Mouse (Mus musculus) limb, embryonic 10.5 days (tissue): ENCODE measurements around the gene Cd200r4. TPM values are rescaled to one million over a fixed set of nuclear protein-coding genes. Genes with fewer than 3 reads are reported as not detected.

Source experiments
- DNase-seq: peaks from one replicate; pipeline ENCODE4 v3.0.0-alpha.2; 2017; ENCODE audit warnings: low spot score
- H3K27ac ChIP-seq: fragments of 300-500 bp; sonication (generic); 2 replicates; pipeline ENCODE4 v1.5.1; 2016; ENCODE audit warnings: mild to moderate bottlenecking
- H3K27me3 ChIP-seq: fragments of 300-500 bp; sonication (generic); 2 replicates; pipeline ENCODE4 v1.6.1; 2016; ENCODE audit warnings: low read depth, mild to moderate bottlenecking; ENCODE audit not compliant: poor library complexity, severe bottlenecking
- H3K36me3 ChIP-seq: fragments of 300-500 bp; sonication (generic); 2 replicates; pipeline ENCODE4 v1.6.1; 2016; ENCODE audit warnings: mild to moderate bottlenecking, moderate library complexity
- H3K4me1 ChIP-seq: fragments of 300-500 bp; sonication (generic); 2 replicates; pipeline ENCODE4 v1.6.1; 2016
- H3K4me3 ChIP-seq: fragments of 300-500 bp; sonication (generic); 2 replicates; pipeline ENCODE4 v1.5.1; 2016; ENCODE audit warnings: mild to moderate bottlenecking, moderate library complexity
- H3K9me3 ChIP-seq: fragments of 300-500 bp; sonication (generic); replicated peaks from 2 replicates; pipeline ENCODE4 v1.6.1; 2016; ENCODE audit warnings: mild to moderate bottlenecking
- WGBS: fragments of 180-500 bp; shearing (Covaris S2); methylation state at CpG from one replicate; pipeline ENCODE4 v1.1.7; 2016; 5-methylcytosine and 5-hydroxymethylcytosine counted together
- polyA plus RNA-seq: library from polyadenylated mRNA; unstranded; fragments of >200 nt; fragmentation: Nextera tagmentation; extraction: Ambion mirVana; gene quantifications from 2 replicates; pipeline ENCODE4 v1.2.1, GENCODE M21; 2016

The Cd200r4 gene
- not detected in 2 replicates for polyA plus RNA-seq

DNA sequence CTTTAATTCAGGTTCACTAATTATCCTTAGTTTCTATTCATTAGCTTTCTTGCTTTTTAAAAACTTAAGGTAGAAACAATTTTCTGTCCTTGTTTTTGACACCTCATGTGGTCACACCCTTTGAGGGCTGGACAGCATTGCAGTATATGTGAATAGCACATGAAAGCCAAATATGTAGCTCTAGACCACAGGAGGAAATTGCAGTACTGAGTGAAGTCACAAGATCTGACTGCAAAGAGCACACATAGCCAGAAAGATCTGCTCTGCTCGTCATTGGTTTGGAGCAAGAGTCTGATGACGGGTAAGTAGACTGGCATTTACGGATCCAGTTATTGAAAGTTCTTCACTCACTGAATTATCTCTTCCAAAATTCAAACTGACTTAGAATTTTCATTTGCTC is at the start of gene Cd200r4:
Cd200r4 (plus strand) TSS at position 190 of the 400 bp plus-strand sequence.
- 89% methylated on average over 3 of the region's 3 CpGs for WGBS

GRCm38 (mm10) chr16:44761811-44762210 is 49.7 kb upstream of the Cd200r4 start:
- H3K36me3 ChIP-seq = no peaks in the 10 kb centered on the region
- no peak overlapping the region for H3K4me3 ChIP-seq
- no peaks in the 10 kb centered on the region for H3K27me3 ChIP-seq
- H3K9me3 ChIP-seq = no peaks in the 10 kb centered on the region
- H3K27ac ChIP-seq = no peak overlapping the region
- no peak for DNase-seq
- 78% methylated on average over 1 of the region's 1 CpGs for WGBS
- no peaks in the 10 kb centered on the region for H3K4me1 ChIP-seq

More for the DNA sequence above, at the start of gene Cd200r4:
- Histone ChIP-seq H3K4me3 (no peak within 1 kb of the TSS), H3K36me3 (no peaks in the 10 kb centered on the region), H3K27me3 (no peaks in the 10 kb centered on the region), H3K4me1 (no peaks in the 10 kb centered on the region), H3K27ac (no peak within 1 kb of the TSS), H3K9me3 (no peaks in the 10 kb centered on the region)
- no peak for DNase-seq

DNA sequence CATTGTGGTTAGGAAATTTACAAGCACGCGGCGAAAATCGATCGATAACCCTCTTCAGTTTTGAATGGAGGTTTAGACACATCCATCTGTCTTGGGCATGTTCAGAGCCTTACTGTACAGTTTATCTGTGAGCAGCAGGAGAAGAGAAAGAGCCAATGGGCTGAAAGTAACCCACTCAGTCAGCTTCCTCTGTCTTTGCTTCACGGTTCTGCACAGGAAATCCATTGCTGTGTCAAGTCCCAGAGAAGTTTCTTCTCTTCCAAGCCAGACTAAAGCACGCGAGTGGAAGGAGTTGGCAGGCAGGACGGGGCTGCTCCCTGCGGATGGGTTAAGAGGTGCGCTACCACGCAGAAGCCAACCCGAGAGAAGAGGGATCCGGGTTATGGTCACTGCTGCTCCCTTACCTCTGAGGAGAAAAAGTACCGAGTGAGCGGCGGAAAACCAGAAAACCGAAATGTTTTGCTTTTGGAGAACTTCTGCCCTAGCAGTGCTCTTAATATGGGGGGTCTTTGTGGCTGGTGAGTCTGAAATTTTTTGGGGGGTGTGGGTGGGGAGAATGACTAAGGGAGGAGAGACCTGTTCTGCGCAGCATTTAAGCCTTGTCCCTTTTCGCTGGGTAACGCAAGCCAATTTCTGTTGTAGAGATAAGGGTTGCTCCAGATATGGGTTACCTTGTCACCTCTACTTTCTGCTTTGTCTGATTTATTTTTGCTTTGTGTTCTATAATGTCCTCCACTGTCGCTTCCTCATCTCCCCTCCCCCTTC is 45.8 kb upstream of the Cd200r4 start, which contains the start of gene Cd200r1:
Cd200r1 (plus strand) TSS at position 182 of the 765 bp plus-strand sequence.
- no peak for DNase-seq
- Histone ChIP-seq H3K27me3 (no peaks in the 10 kb centered on the region), H3K4me1 (no peaks in the 10 kb centered on the region), H3K4me3 (no peak within 1 kb of the TSS), H3K9me3 (no peaks in the 10 kb centered on the region), H3K36me3 (no peaks in the 10 kb centered on the region), H3K27ac (no peak within 1 kb of the TSS)
- 79% methylated on average over 22 of the region's 22 CpGs for WGBS

GRCm38 (mm10) chr16:44766320-44766892 is 45.1 kb upstream of the Cd200r4 start:
- WGBS = 92% methylated on average over 9 of the region's 9 CpGs
- Histone ChIP-seq H3K36me3 (no peaks in the 10 kb centered on the region), H3K4me3 (no peak overlapping the region), H3K9me3 (no peaks in the 10 kb centered on the region), H3K27me3 (no peaks in the 10 kb centered on the region), H3K27ac (no peak overlapping the region), H3K4me1 (no peaks in the 10 kb centered on the region)
- no peak for DNase-seq

- Histone ChIP-seq H3K36me3 (no peaks in the 10 kb centered on the region), H3K27me3 (no peaks in the 10 kb centered on the region), H3K9me3 (no peaks in the 10 kb centered on the region), H3K27ac (no peak overlapping the region), H3K4me1 (no peaks in the 10 kb centered on the region), H3K4me3 (no peak overlapping the region)
- WGBS = 91% methylated on average over 7 of the region's 7 CpGs
- no peak for DNase-seq
Observed at GRCm38 (mm10) chr16:44767506-44767905, 44.0 kb upstream of the Cd200r4 start.

- Histone ChIP-seq H3K27ac (no peak overlapping the region), H3K9me3 (no peaks in the 10 kb centered on the region), H3K36me3 (no peaks in the 10 kb centered on the region), H3K4me1 (no peaks in the 10 kb centered on the region), H3K4me3 (no peak overlapping the region), H3K27me3 (no peaks in the 10 kb centered on the region)
- 60% methylated on average over 2 of the region's 2 CpGs for WGBS
- DNase-seq = no peak
Observed at GRCm38 (mm10) chr16:44767967-44768366, 43.6 kb upstream of the Cd200r4 start.

DNA sequence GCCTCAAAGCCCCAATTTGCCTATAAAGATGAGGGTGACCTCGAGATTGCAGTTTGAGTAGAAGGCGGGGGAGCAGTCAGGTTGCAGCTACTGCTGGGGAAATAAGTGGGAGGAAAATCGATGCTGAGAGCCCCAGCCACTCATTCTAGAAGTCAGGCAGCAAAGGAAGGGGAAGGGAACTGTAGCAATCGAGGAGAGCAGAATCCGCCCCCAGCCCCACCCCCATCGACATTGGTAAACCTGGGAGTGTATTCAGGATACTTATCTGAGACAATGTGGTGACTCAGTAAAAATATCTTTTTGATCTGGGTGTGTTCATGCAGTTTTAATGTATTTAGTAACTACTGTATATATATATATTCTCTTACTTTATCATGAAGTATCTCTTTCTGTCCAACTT is 39.0 kb upstream of the Cd200r4 start:
- H3K27ac ChIP-seq = no peak overlapping the region
- WGBS = 84% methylated on average over 6 of the region's 6 CpGs
- no peak for DNase-seq
- no peaks in the 10 kb centered on the region for H3K4me1 ChIP-seq
- H3K36me3 ChIP-seq = no peaks in the 10 kb centered on the region
- H3K9me3 ChIP-seq = no peaks in the 10 kb centered on the region
- H3K27me3 ChIP-seq = no peaks in the 10 kb centered on the region
- no peak overlapping the region for H3K4me3 ChIP-seq

- Histone ChIP-seq H3K27me3 (no peaks in the 10 kb centered on the region), H3K9me3 (no peaks in the 10 kb centered on the region), H3K36me3 (no peaks in the 10 kb centered on the region), H3K4me3 (no peak overlapping the region), H3K4me1 (no peaks in the 10 kb centered on the region), H3K27ac (no peak overlapping the region)
- no peak for DNase-seq
- 83% methylated on average over 3 of the region's 3 CpGs for WGBS
Observed at GRCm38 (mm10) chr16:44773673-44774072, 37.9 kb upstream of the Cd200r4 start.

- WGBS = 92% methylated on average over 6 of the region's 6 CpGs
- Histone ChIP-seq H3K36me3 (no peaks in the 10 kb centered on the region), H3K27ac (no peak overlapping the region), H3K9me3 (no peaks in the 10 kb centered on the region), H3K4me3 (no peak overlapping the region), H3K27me3 (no peaks in the 10 kb centered on the region), H3K4me1 (no peaks in the 10 kb centered on the region)
- DNase-seq = no peak
Observed at GRCm38 (mm10) chr16:44774201-44774600, 37.3 kb upstream of the Cd200r4 start.

- no peak overlapping the region for H3K27ac ChIP-seq
- WGBS = 86% methylated on average over 17 of the region's 17 CpGs
- no peaks in the 10 kb centered on the region for H3K27me3 ChIP-seq
- DNase-seq = no peak
- H3K36me3 ChIP-seq = no peaks in the 10 kb centered on the region
- no peaks in the 10 kb centered on the region for H3K9me3 ChIP-seq
- H3K4me1 ChIP-seq = no peaks in the 10 kb centered on the region
- H3K4me3 ChIP-seq = no peak overlapping the region
Observed at GRCm38 (mm10) chr16:44778538-44779147, 32.9 kb upstream of the Cd200r4 start.

DNA sequence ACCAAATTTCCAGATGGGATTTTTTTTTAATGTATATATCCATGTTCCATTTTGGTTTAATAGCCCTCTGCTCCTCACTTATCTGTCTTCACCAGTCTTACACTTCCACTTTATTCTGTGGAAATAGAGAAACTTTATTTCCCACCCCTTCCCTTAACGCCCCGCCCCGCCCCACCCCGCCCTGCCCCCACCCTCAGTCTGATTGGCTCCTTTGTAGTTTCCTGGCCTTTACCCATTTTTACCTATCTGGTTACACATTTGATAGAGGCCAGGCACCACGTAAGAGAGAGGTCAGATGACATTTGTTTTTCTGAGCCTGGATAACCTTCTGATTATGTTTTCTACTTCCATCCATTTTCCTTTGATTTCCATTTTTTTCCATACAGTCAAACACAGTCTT is 32.0 kb upstream of the Cd200r4 start:
- Histone ChIP-seq H3K4me1 (no peaks in the 10 kb centered on the region), H3K36me3 (no peaks in the 10 kb centered on the region), H3K27ac (no peak overlapping the region), H3K9me3 (no peaks in the 10 kb centered on the region), H3K4me3 (no peak overlapping the region), H3K27me3 (no peaks in the 10 kb centered on the region)
- 92% methylated on average over 5 of the region's 5 CpGs for WGBS
- no peak for DNase-seq

DNA sequence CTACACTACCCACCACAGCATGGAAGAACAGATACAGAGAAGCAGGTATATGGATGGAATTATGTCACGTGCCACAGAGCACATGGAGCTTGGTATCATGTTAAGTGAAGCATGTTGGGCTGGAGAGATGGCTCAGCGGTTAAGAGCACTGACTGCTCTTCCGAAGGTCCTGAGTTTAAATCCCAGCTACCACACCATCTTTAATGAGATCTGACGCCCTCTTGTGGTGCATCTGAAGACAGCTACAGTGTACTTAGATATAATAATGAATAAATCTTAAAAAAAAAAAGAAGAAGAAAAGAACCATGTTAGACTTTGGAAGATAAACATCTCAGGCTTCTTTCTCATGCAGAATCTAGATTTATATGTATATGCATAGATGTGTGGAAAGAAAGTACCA is 30.8 kb upstream of the Cd200r4 start:
- WGBS = 70% methylated on average over 4 of the region's 4 CpGs
- no peak overlapping the region for H3K4me3 ChIP-seq
- no peaks in the 10 kb centered on the region for H3K36me3 ChIP-seq
- H3K4me1 ChIP-seq = no peaks in the 10 kb centered on the region
- H3K9me3 ChIP-seq = no peaks in the 10 kb centered on the region
- H3K27me3 ChIP-seq = no peaks in the 10 kb centered on the region
- no peak overlapping the region for H3K27ac ChIP-seq
- DNase-seq = no peak

DNA sequence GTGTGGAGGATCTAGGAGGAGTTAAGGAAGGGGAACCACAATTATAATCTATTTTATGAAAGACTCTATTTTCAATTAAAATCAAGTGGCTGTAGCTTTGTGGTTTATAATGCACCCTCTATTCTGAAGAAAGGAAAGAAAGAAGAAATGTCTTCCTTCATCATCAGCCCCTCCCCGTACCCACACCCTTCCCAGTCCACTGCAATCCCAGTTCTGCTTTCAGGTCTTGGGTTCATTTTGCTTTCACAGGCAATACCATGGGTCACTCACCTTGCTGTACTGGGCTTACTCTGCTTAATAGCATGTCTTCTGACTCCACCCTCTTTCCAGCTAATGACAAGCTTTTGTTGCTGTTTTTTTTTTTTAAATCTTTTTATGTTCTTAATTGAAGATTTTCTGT is 24.6 kb upstream of the Cd200r4 start:
- WGBS = 79% methylated on average over 1 of the region's 1 CpGs
- H3K4me1 ChIP-seq = no peaks in the 10 kb centered on the region
- no peaks in the 10 kb centered on the region for H3K27me3 ChIP-seq
- no peaks in the 10 kb centered on the region for H3K36me3 ChIP-seq
- H3K4me3 ChIP-seq = no peak overlapping the region
- H3K9me3 ChIP-seq = no peaks in the 10 kb centered on the region
- H3K27ac ChIP-seq = no peak overlapping the region
- DNase-seq = no peak
